Mouse (Mus musculus): ENCODE data around the gene Tcte3.
"Not testable (repeated sequence)": the region's sequence is repeated elsewhere in the genome, so short reads cannot be mapped to it uniquely, and the experiment has no call there.

The Tcte3 gene

GRCm38 (mm10) chr17:15031414-15031813, 9.9 kb downstream of the Tcte3 start:
- DNase-seq (ENCODE audit: low spot score): not testable (repeated sequence)

- not testable (repeated sequence) for DNase-seq (ENCODE audit: low spot score)
Observed at GRCm38 (mm10) chr17:15025513-15025912, 15.8 kb downstream of the Tcte3 start.

- DNase-seq (ENCODE audit: low spot score): not testable (repeated sequence)
Observed at GRCm38 (mm10) chr17:15024502-15025193, 16.6 kb downstream of the Tcte3 start.

GRCm38 (mm10) chr17:15023878-15024492, 17.3 kb downstream of the Tcte3 start:
- DNase-seq (ENCODE audit: low spot score): not testable (repeated sequence)

- not testable (repeated sequence) for DNase-seq (ENCODE audit: low spot score)
Observed at GRCm38 (mm10) chr17:15021503-15022220, 19.6 kb downstream of the Tcte3 start.

- not testable (repeated sequence) for DNase-seq (ENCODE audit: low spot score)
Observed at GRCm38 (mm10) chr17:15009706-15010413, 31.4 kb downstream of the Tcte3 start, which contains the start of gene Gm3435. Gm3435 (plus strand) TSS chr17:15010176.

- not testable (repeated sequence) for DNase-seq (ENCODE audit: low spot score)
Observed at GRCm38 (mm10) chr17:15009088-15009487, 32.2 kb downstream of the Tcte3 start.

- DNase-seq (ENCODE audit: low spot score): not testable (repeated sequence)
Observed at GRCm38 (mm10) chr17:15000047-15000446, 41.2 kb downstream of the Tcte3 start.

GRCm38 (mm10) chr17:14994140-14994539, 47.1 kb downstream of the Tcte3 start:
- DNase-seq (ENCODE audit: low spot score): not testable (repeated sequence)

- DNase-seq (ENCODE audit: low spot score): not testable (repeated sequence)
Observed at GRCm38 (mm10) chr17:14993139-14993832, 48.0 kb downstream of the Tcte3 start.

GRCm38 (mm10) chr17:14992522-14993138, 48.7 kb downstream of the Tcte3 start:
- DNase-seq (ENCODE audit: low spot score): not testable (repeated sequence)

- not testable (repeated sequence) for DNase-seq (ENCODE audit: low spot score)
Observed at GRCm38 (mm10) chr17:14990116-14990702, 51.1 kb downstream of the Tcte3 start.

- DNase-seq (ENCODE audit: low spot score): not testable (repeated sequence)
Observed at GRCm38 (mm10) chr17:14978362-14979038, 62.8 kb downstream of the Tcte3 start, which contains the start of the genes 9030025P20Rik and Gm3417. 9030025P20Rik (plus strand) TSS chr17:14978468. Gm3417 (minus strand) TSS chr17:14978790.

- DNase-seq (ENCODE audit: low spot score): not testable (repeated sequence)
Observed at GRCm38 (mm10) chr17:14977718-14978361, 63.4 kb downstream of the Tcte3 start.
